Mouse (Mus musculus) myocyte (in vitro differentiated cells): ENCODE measurements around the gene Gm20715. TPM values are rescaled to one million over a fixed set of nuclear protein-coding genes. Genes with fewer than 3 reads are reported as not detected.
"Not testable (repeated sequence)": the region's sequence is repeated elsewhere in the genome, so short reads cannot be mapped to it uniquely, and the experiment has no call there.

ENCODE experiments used
- H3K27me3 ChIP-seq: one replicate; pipeline ENCODE4 v1.6.1; 2011; ENCODE audit not compliant: control insufficient read depth, insufficient read depth, insufficient read length
- H3K36me3 ChIP-seq: one replicate; pipeline ENCODE4 v1.6.1; 2011; ENCODE audit not compliant: control insufficient read depth, insufficient read depth
- H3K4me2 ChIP-seq: one replicate; pipeline ENCODE4 v1.6.1; 2011; ENCODE audit warnings: low read depth, control low read depth
- H3K4me3 ChIP-seq: one replicate; pipeline ENCODE4 v1.5.1; 2011; ENCODE audit warnings: mild to moderate bottlenecking, control low read depth, moderate library complexity
- H3K79me2 ChIP-seq: one replicate; pipeline ENCODE4 v1.6.1; 2011; ENCODE audit not compliant: control insufficient read depth, insufficient read depth
- H3ac ChIP-seq: one replicate; pipeline ENCODE4 v1.6.1; 2011; ENCODE audit not compliant: control insufficient read depth, insufficient read length
- CEBPB ChIP-seq: IDR thresholded peaks from 2 replicates; pipeline ENCODE4 v1.6.1; 2011; ENCODE audit warnings: mild to moderate bottlenecking, moderate library complexity; ENCODE audit not compliant: poor library complexity, insufficient read depth, severe bottlenecking
- E2F4 ChIP-seq: IDR thresholded peaks from one replicate; pipeline ENCODE4 v1.6.1; 2011; ENCODE audit warnings: mild to moderate bottlenecking, control low read depth, moderate library complexity; ENCODE audit not compliant: insufficient read depth
- MAX ChIP-seq: IDR thresholded peaks from one replicate; pipeline ENCODE4 v1.6.1; 2011; ENCODE audit warnings: low read depth, mild to moderate bottlenecking, control low read depth
- MYOD1 ChIP-seq, 3 experiments: IDR thresholded peaks; one replicate each; pipeline ENCODE4 v1.6.1; 2011; ENCODE audit warnings: control low read depth in 2 of 3, low read depth in 2 of 3, mild to moderate bottlenecking in 2 of 3, moderate library complexity in 1 of 3; ENCODE audit not compliant: insufficient read length in 2 of 3, control insufficient read depth in 1 of 3
- MYOG ChIP-seq, 3 experiments: IDR thresholded peaks; one replicate each; pipeline ENCODE4 v1.6.1; 2011; ENCODE audit warnings: control low read depth in 2 of 3, low read depth in 2 of 3, mild to moderate bottlenecking in 2 of 3; ENCODE audit not compliant: insufficient read length in 2 of 3, control insufficient read depth in 1 of 3, insufficient read depth in 1 of 3
- POLR2A ChIP-seq: IDR thresholded peaks from one replicate; pipeline ENCODE4 v1.6.1; 2011; ENCODE audit warnings: low read depth, mild to moderate bottlenecking, control low read depth, moderate library complexity; ENCODE audit not compliant: insufficient read length
- POLR2AphosphoS2 ChIP-seq: IDR thresholded peaks from one replicate; pipeline ENCODE4 v1.6.1; 2011; ENCODE audit warnings: low read depth, control low read depth; ENCODE audit not compliant: insufficient read length
- REST ChIP-seq: IDR thresholded peaks from one replicate; pipeline ENCODE4 v1.6.1; 2011; ENCODE audit warnings: mild to moderate bottlenecking, control low read depth, moderate library complexity; ENCODE audit not compliant: insufficient read depth, insufficient read length
- SRF ChIP-seq: IDR thresholded peaks from one replicate; pipeline ENCODE4 v1.6.1; 2011; ENCODE audit warnings: low read depth; ENCODE audit not compliant: control insufficient read depth, insufficient read length
- TCF12 ChIP-seq: IDR thresholded peaks from one replicate; pipeline ENCODE4 v1.6.1; 2011; ENCODE audit warnings: mild to moderate bottlenecking, control low read depth; ENCODE audit not compliant: poor library complexity, insufficient read depth, severe bottlenecking
- TCF3 ChIP-seq: IDR thresholded peaks from one replicate; pipeline ENCODE4 v1.6.1; 2011; ENCODE audit warnings: low read depth, control low read depth; ENCODE audit not compliant: insufficient read length
- USF1 ChIP-seq: IDR thresholded peaks from one replicate; pipeline ENCODE4 v1.6.1; 2011; ENCODE audit warnings: low read depth, mild to moderate bottlenecking, control low read depth, moderate library complexity
- polyA plus RNA-seq: library from polyadenylated mRNA; unstranded; fragments of >200 nt; fragmentation: generic; extraction: Trizol; gene quantifications from one replicate; pipeline ENCODE4 v1.2.1, GENCODE M21; 2012; ENCODE audit warnings: missing spikeins

The Gm20715 gene
- polyA plus RNA-seq, 1 experiment: not detected

DNA sequence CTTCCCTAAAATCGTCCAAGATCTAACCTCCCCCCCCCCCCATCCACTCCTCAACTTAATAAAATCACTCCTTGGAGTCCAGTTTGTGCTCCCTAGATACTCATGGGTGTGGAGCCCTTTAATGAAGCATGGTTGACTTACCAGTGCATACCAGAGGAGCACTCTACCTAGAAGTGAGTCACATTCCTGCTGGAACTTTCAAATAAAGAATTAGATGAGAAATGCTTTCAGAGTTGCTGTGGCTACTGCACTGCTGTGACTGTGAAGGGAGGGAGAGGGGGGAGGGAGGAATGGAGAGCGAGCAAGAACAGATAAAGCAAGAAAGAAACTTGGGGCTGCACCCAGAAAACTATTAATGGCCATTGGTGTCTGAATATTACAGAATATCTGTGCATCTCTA, 31.1 kb downstream of the Gm20715 start:
- Histone ChIP-seq H3ac (no peak overlapping the region), H3K27me3 (no peaks in the 10 kb centered on the region), H3K36me3 (no peaks in the 10 kb centered on the region), H3K79me2 (no peaks in the 10 kb centered on the region), H3K4me3 (no peak overlapping the region), H3K4me2 (no peak overlapping the region)
- TF ChIP-seq POLR2AphosphoS2 (no peak), REST (no peak), TCF12 (no peak), CEBPB (no peak), SRF (no peak)

DNA sequence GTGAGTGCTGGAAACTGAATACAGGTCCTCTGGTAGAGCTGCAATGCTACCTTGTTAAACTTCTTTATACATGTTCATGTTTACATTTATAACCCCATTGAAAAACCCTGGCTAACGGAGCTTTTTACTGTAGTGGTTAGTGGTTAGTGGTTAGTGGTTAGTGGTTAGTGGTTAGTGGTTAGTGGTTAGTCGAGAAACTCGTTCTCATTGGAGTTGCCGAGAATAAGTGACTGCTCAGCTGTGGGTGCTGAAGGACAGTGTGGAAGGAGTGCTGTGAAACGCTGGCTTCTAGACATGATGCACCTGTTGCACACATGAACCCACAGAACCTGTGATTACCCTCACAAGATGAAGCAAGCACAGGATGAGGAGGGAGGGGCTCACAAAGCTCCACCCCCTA, 37.7 kb downstream of the Gm20715 start:
- no peaks in the 10 kb centered on the region for H3K36me3 ChIP-seq
- no peaks in the 10 kb centered on the region for H3K27me3 ChIP-seq
- no peaks in the 10 kb centered on the region for H3K79me2 ChIP-seq
- H3K4me3 ChIP-seq: no peak overlapping the region
- TF ChIP-seq TCF3 (no peak), MYOG (IDR thresholded peaks at IDR 0.05; ENCODE audit: control insufficient read depth in 1 of 3, insufficient read depth in 1 of 3, insufficient read length in 2 of 3, low read depth in 2 of 3) (no peak), POLR2AphosphoS2 (no peak), USF1 (no peak), REST (no peak), POLR2A (no peak), TCF12 (no peak), SRF (no peak), MYOD1 (IDR thresholded peaks at IDR 0.05; ENCODE audit: control insufficient read depth in 1 of 3, insufficient read length in 2 of 3, low read depth in 2 of 3) (no peak), CEBPB (no peak), MAX (no peak), E2F4 (no peak)
- no peak overlapping the region for H3ac ChIP-seq
- H3K4me2 ChIP-seq: no peak overlapping the region

DNA sequence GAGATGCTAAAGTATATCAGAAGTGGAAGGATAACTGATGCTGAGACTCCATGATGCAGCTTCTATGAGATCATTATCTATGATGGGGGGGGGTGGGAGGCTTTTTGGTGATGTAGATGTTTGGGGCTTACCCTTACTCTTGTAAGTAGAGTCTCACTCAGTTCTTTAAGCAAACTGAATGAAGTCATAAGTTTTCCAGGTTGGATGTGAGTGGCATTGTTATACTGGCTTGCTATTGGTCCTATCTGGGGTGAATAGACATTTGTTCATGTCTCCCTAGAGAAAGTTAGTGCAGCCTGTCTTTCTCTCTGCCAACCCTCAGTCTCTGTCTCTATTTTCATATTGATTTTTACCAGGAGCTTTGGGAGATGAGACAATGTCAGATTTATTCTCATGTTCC, 45.8 kb downstream of the Gm20715 start, which contains the start of gene Olfr1336:
Gene Olfr1336, plus strand, starts transcription at position 301 of the 400 bp plus-strand sequence.
- H3K79me2 ChIP-seq: no peaks in the 10 kb centered on the region

GRCm38 (mm10) chr7:6456399-6456798, 46.3 kb downstream of the Gm20715 start:
- H3ac ChIP-seq: no peak overlapping the region
- no peak overlapping the region for H3K4me3 ChIP-seq
- H3K36me3 ChIP-seq: no peaks in the 10 kb centered on the region
- H3K4me2 ChIP-seq: no peak overlapping the region
- TF ChIP-seq MAX (no peak), REST (peak; percentile 87)
- H3K79me2 ChIP-seq: no peaks in the 10 kb centered on the region
- H3K27me3 ChIP-seq: no peaks in the 10 kb centered on the region

More for the DNA sequence above, 45.8 kb downstream of the Gm20715 start, which contains the start of gene Olfr1336:
- H3ac ChIP-seq: no peak within 1 kb of the TSS
- H3K36me3 ChIP-seq: no peaks in the 10 kb centered on the region
- H3K4me2 ChIP-seq: no peak within 1 kb of the TSS
- no peak for TF ChIP-seq MAX
- TF ChIP-seq POLR2A: no peak
- no peak for TF ChIP-seq TCF3
- TF ChIP-seq E2F4: no peak
- no peak for TF ChIP-seq TCF12
- TF ChIP-seq POLR2AphosphoS2: no peak
- no peak for TF ChIP-seq USF1
- TF ChIP-seq MYOD1 (IDR thresholded peaks at IDR 0.05; ENCODE audit: control insufficient read depth in 1 of 3, insufficient read length in 2 of 3, low read depth in 2 of 3): no peak
- no peak for TF ChIP-seq SRF
- no peak within 1 kb of the TSS for H3K4me3 ChIP-seq
- no peaks in the 10 kb centered on the region for H3K27me3 ChIP-seq

DNA sequence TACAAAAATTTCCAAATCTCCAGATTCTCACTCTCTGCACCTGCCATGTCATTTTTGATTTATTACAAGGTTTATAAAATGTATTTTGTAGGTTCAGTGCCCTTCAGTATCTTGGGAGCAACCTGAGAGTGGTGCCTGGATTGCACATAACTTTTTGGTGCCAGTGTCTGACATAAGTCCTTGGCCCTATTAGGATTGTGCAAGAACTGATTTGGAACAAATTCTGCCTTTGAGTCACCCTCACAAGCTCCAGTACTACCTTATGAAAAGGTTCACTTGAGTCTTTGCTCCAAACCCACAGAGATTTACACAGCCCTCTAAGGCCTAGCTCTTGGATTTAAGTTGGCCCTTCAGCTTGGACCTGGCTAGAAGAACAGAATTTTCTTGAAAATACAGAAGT, 56.9 kb downstream of the Gm20715 start, which contains the start of gene Olfr1346:
Gene Olfr1346, plus strand, starts transcription at position 151 of the 400 bp plus-strand sequence.
- H3ac ChIP-seq: no peak within 1 kb of the TSS
- H3K36me3 ChIP-seq: no peaks in the 10 kb centered on the region
- H3K27me3 ChIP-seq: no peaks in the 10 kb centered on the region
- no peak within 1 kb of the TSS for H3K4me2 ChIP-seq
- H3K4me3 ChIP-seq: no peak within 1 kb of the TSS
- H3K79me2 ChIP-seq: no peaks in the 10 kb centered on the region
- TF ChIP-seq POLR2AphosphoS2: no peak
- TF ChIP-seq POLR2A: no peak
- no peak for TF ChIP-seq MYOD1 (IDR thresholded peaks at IDR 0.05; ENCODE audit: control insufficient read depth in 1 of 3, insufficient read length in 2 of 3, low read depth in 2 of 3)
- no peak for TF ChIP-seq MAX
- TF ChIP-seq REST: no peak
- TF ChIP-seq MYOG (IDR thresholded peaks at IDR 0.05; ENCODE audit: control insufficient read depth in 1 of 3, insufficient read depth in 1 of 3, insufficient read length in 2 of 3, low read depth in 2 of 3): no peak
- no peak for TF ChIP-seq TCF3
- TF ChIP-seq TCF12: no peak
- no peak for TF ChIP-seq CEBPB

- H3K79me2 ChIP-seq, H3ac ChIP-seq, H3K4me2 ChIP-seq, H3K27me3 ChIP-seq, H3K36me3 ChIP-seq, H3K4me3 ChIP-seq: not testable (repeated sequence)
Measured at GRCm38 (mm10) chr7:6477633-6478032, 67.6 kb downstream of the Gm20715 start.
